Mouse (Mus musculus): ENCODE data around the gene Ugt1a5. TPM values are rescaled to one million over a fixed set of nuclear protein-coding genes. Genes with fewer than 3 reads are reported as not detected.

Ugt1a5 gene
- total and polyA plus RNA-seq, 2 experiments from 2014 or later, result not detected

GRCm38 (mm10) chr1:88230981-88231802 lies 65.4 kb downstream of the Ugt1a5 start:
- TF ChIP-seq EP300 (IDR thresholded peaks at IDR 0.05; ENCODE audit: low read depth) (no peak), CTCF (IDR thresholded peaks at IDR 0.05; ENCODE audit: low read depth) (no peak)
- no peaks in the 10 kb centered on the region for H3K27me3 ChIP-seq (ENCODE audit: control insufficient read depth, insufficient read depth, low read length)
- H3K27ac ChIP-seq (ENCODE audit: low read depth), result no peak overlapping the region
- peaks cover 96% of the 10 kb centered on the region for H3K9me3 ChIP-seq (replicated peaks; ENCODE audit: control insufficient read depth, low read length)
- ATAC-seq (ENCODE audit: insufficient read depth, low read depth), result no peak
- DNase-seq (ENCODE audit: low spot score), result no peak
- H3K9ac ChIP-seq (replicated peaks; ENCODE audit: low read depth, low read length), result no peak overlapping the region
- no peaks in the 10 kb centered on the region for H3K4me1 ChIP-seq (ENCODE audit: control insufficient read depth, insufficient read depth)
- H3K4me2 ChIP-seq (ENCODE audit: low read depth, low read length), result no peak overlapping the region
- WGBS, result 65% methylated on average over 6 of the region's 6 CpGs
- H3K4me3 ChIP-seq (ENCODE audit: low read depth, low read length), result no peak overlapping the region
- no peaks in the 10 kb centered on the region for H3K36me3 ChIP-seq (replicated peaks; ENCODE audit: control insufficient read depth, insufficient read depth, low read length)

- Histone ChIP-seq H3K9me3 (replicated peaks; ENCODE audit: control insufficient read depth, low read length) (peaks cover 93% of the 10 kb centered on the region), H3K27ac (ENCODE audit: low read depth) (no peak overlapping the region), H3K36me3 (replicated peaks; ENCODE audit: control insufficient read depth, insufficient read depth, low read length) (no peaks in the 10 kb centered on the region), H3K4me3 (ENCODE audit: low read depth, low read length) (no peak overlapping the region), H3K4me1 (ENCODE audit: control insufficient read depth, insufficient read depth) (no peaks in the 10 kb centered on the region), H3K27me3 (ENCODE audit: control insufficient read depth, insufficient read depth, low read length) (no peaks in the 10 kb centered on the region), H3K9ac (replicated peaks; ENCODE audit: low read depth, low read length) (no peak overlapping the region), H3K4me2 (ENCODE audit: low read depth, low read length) (no peak overlapping the region)
- DNase-seq (ENCODE audit: low spot score) (no peak), ATAC-seq (ENCODE audit: insufficient read depth, low read depth) (no peak)
- 51% methylated on average over 7 of the region's 7 CpGs for WGBS
- TF ChIP-seq CTCF (IDR thresholded peaks at IDR 0.05; ENCODE audit: low read depth) (no peak), EP300 (IDR thresholded peaks at IDR 0.05; ENCODE audit: low read depth) (no peak)
Observed at GRCm38 (mm10) chr1:88231803-88232499, 66.1 kb downstream of the Ugt1a5 start.

DNA sequence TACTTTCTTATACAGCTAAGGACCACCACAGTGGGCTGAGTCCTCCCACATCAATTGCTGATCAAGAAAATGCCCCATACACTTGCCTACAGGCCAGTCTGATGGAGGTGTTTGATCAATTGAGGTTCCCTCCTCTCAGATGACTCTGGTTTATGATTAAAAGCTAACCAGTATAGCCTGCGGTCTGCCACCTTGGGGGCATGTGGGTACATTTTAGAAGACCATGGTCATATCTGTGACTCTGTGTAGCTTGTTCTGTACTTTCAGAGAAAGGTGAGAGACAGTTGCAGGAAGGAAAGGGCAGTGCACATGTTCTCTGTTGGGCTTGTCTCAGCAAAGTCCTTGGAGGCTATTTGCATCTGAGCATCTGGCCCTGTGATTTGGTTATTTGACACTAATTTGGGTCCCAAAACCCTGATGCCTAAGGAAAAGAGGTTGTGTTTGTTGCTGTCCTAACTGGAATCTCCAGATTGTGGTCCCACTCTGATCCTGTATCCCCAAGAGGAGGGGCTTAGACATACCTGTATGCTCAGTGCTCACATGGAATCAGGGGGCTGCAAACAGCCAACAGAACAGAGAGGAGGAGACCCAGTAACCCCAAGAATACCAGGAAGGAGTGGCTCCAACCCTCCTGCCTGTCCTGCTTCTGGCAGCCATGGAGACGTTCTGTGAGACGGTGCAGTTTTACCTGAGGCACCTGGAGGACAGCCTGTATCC lies 67.0 kb downstream of the Ugt1a5 start:
- WGBS, result 41% methylated on average over 3 of the region's 3 CpGs
- H3K4me3 ChIP-seq (ENCODE audit: low read depth, low read length), result no peak overlapping the region
- no peak for TF ChIP-seq EP300 (IDR thresholded peaks at IDR 0.05; ENCODE audit: low read depth)
- TF ChIP-seq CTCF (IDR thresholded peaks at IDR 0.05; ENCODE audit: low read depth), result no peak

GRCm38 (mm10) chr1:88233421-88234247 lies 67.8 kb downstream of the Ugt1a5 start:
- Histone ChIP-seq H3K9me3 (replicated peaks; ENCODE audit: control insufficient read depth, low read length) (peaks cover 93% of the 10 kb centered on the region), H3K36me3 (replicated peaks; ENCODE audit: control insufficient read depth, insufficient read depth, low read length) (no peaks in the 10 kb centered on the region), H3K27ac (ENCODE audit: low read depth) (no peak overlapping the region), H3K9ac (replicated peaks; ENCODE audit: low read depth, low read length) (no peak overlapping the region), H3K4me3 (ENCODE audit: low read depth, low read length) (no peak overlapping the region), H3K4me1 (ENCODE audit: control insufficient read depth, insufficient read depth) (no peaks in the 10 kb centered on the region), H3K27me3 (ENCODE audit: control insufficient read depth, insufficient read depth, low read length) (no peaks in the 10 kb centered on the region), H3K4me2 (ENCODE audit: low read depth, low read length) (no peak overlapping the region)
- DNase-seq (ENCODE audit: low spot score) (no peak), ATAC-seq (ENCODE audit: insufficient read depth, low read depth) (0 out of 2 replicates have a peak, but pooled peaks have one; percentile 1)
- 60% methylated on average over 14 of the region's 14 CpGs for WGBS
- TF ChIP-seq EP300 (IDR thresholded peaks at IDR 0.05; ENCODE audit: low read depth), result no peak
- TF ChIP-seq CTCF (IDR thresholded peaks at IDR 0.05; ENCODE audit: low read depth), result no peak

More for the DNA sequence above, 67.0 kb downstream of the Ugt1a5 start:
- Histone ChIP-seq H3K27ac (ENCODE audit: low read depth) (no peak overlapping the region), H3K4me1 (ENCODE audit: control insufficient read depth, insufficient read depth) (no peaks in the 10 kb centered on the region), H3K27me3 (ENCODE audit: control insufficient read depth, insufficient read depth, low read length) (no peaks in the 10 kb centered on the region), H3K4me2 (ENCODE audit: low read depth, low read length) (no peak overlapping the region), H3K9ac (replicated peaks; ENCODE audit: low read depth, low read length) (no peak overlapping the region), H3K9me3 (replicated peaks; ENCODE audit: control insufficient read depth, low read length) (peaks cover 92% of the 10 kb centered on the region), H3K36me3 (replicated peaks; ENCODE audit: control insufficient read depth, insufficient read depth, low read length) (no peaks in the 10 kb centered on the region)
- no peak for ATAC-seq (ENCODE audit: insufficient read depth, low read depth)
- DNase-seq (ENCODE audit: low spot score), result no peak

DNA sequence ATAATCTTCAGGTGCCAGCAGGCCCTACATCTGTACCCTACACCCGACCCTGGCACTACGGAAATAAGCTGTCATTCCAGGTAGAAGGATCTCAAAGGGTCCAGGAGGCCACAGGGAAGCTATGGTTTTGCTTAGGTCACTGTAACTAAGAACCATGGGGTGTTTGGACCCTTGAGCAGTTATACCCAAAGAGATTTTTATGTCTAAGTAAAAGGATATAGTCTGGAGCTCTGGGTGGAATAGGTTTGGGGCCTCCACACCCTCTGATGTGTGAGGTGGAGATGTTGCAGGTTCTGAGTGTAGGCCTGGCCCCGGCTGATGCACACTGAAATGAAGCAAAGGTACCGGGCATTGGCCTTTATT lies 68.4 kb downstream of the Ugt1a5 start:
- ATAC-seq (ENCODE audit: insufficient read depth, low read depth) (no peak), DNase-seq (ENCODE audit: low spot score) (no peak)
- 51% methylated on average over 4 of the region's 4 CpGs for WGBS
- Histone ChIP-seq H3K4me2 (ENCODE audit: low read depth, low read length) (no peak overlapping the region), H3K9ac (replicated peaks; ENCODE audit: low read depth, low read length) (no peak overlapping the region), H3K4me1 (ENCODE audit: control insufficient read depth, insufficient read depth) (no peaks in the 10 kb centered on the region), H3K27ac (ENCODE audit: low read depth) (no peak overlapping the region), H3K36me3 (replicated peaks; ENCODE audit: control insufficient read depth, insufficient read depth, low read length) (no peaks in the 10 kb centered on the region), H3K9me3 (replicated peaks; ENCODE audit: control insufficient read depth, low read length) (peaks cover 95% of the 10 kb centered on the region), H3K27me3 (ENCODE audit: control insufficient read depth, insufficient read depth, low read length) (no peaks in the 10 kb centered on the region), H3K4me3 (ENCODE audit: low read depth, low read length) (no peak overlapping the region)
- TF ChIP-seq EP300 (IDR thresholded peaks at IDR 0.05; ENCODE audit: low read depth), result no peak
- no peak for TF ChIP-seq CTCF (IDR thresholded peaks at IDR 0.05; ENCODE audit: low read depth)

Measured in heart, postnatal 0 days (tissue).